Mouse (Mus musculus) 3134 (cell line): ENCODE data around the gene Clps.
A peak's percentile ranks its signal among the peaks of the same experiment; 100 is the strongest.
"Not testable (repeated sequence)": the region's sequence is repeated elsewhere in the genome, so short reads cannot be mapped to it uniquely, and the experiment has no call there.

Source experiments
- DNase-seq: peaks from one replicate; pipeline ENCODE4 v3.0.0-alpha.2; 2011; ENCODE audit warnings: low spot score; ENCODE audit not compliant: insufficient read length; ENCODE audit errors: extremely low read depth

Clps gene

DNA sequence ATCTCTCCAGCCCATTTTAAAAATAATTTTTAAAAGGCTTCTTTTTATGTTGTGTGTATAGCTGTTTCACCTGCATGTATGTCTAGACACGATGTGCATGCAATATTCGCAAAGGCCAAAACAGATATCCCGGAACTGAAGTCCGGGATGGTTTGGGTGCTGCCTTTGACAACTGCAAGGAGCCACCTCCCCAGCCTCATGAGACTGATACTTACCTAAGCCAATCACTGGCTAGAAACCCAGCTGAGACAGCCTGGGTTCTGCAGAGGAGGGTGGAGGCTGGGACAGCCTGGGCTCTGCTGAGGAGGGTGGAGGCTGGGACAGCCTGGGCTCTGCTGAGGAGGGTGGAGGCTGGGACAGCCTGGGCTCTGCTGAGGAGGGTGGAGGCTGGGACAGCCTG lies 6.5 kb downstream of the Clps start:
- DNase-seq, result not testable (repeated sequence)

DNA sequence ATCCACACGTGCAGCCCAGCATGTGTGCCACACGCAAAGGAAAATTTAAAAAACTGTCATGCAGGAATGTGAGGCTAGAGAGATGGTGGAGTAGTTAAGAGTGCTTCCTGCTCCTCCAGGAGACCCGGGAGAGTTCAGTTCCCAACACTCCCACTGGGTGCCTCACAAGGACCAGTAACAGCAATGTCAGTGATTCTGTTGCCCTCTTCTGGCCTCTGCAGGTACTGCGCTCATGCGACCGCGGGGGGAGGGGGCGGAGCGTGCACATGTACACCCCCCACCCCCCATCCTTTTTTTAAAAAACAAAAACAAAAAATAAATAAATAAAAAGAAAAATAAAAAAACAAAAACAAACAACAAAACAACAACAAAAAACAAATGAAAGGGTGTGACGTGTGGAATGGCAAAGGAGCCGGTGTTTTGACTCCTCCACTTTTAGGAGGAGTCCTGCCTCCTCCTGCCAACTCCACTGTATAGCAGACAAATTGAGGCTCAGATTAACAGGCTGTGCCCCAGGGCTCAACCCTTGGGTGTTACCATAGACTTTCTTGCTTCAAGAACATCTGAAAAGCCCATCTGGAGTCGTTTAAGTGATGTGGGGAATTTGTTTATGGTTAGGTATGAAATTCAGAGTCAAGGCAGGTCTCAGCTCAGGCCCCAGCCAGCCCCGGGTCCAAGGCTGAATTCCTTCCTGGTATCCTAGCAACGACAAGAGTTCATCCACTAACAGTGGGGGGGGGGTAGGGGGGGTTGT lies 7.3 kb downstream of the Clps start:
- peak; percentile 82 for DNase-seq

DNA sequence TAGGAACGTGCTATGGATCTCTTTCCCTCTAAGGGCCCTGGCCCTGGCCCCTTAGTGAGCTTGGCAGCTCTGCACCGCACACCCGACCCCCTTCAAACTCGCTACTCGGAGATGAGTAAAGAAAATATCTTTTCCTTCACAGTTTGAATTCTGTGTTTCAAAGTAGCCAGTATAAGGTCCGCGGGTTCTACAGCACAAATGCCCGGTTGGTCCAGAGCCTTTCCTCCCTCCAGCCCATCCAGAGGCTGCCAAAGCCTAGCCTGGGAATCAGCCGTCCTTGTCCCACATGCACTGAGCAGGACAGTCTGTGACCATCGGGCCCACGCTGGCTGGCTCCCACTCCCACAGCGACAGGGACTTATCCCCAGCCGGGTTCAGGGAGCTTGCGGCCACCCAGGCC lies 11.5 kb downstream of the Clps start, which contains the start of gene Clpsl2:
TSS of gene Clpsl2 (plus strand) at position 301 of the 400 bp plus-strand sequence.
- DNase-seq, result no peak

DNA sequence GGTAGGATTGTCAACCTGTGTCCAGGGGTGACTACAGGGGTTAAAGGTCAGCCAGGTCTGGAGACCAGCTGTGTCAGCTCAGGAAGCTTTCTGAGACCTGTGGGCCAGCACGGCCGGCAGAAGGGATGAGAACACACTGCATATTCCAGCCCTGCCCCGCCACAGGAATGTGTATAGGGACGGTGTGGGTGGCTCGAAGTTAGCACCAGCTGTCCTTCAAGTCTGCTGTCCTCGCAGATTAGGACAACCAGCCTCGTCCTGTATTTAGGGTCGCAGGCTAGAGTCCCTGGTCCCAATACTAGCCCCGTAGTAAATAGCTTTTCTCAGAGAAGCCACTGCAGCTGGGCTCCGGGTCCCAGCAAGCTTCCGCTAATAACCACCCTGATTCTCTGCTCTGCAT lies 12.0 kb downstream of the Clps start:
- DNase-seq, result no peak

DNA sequence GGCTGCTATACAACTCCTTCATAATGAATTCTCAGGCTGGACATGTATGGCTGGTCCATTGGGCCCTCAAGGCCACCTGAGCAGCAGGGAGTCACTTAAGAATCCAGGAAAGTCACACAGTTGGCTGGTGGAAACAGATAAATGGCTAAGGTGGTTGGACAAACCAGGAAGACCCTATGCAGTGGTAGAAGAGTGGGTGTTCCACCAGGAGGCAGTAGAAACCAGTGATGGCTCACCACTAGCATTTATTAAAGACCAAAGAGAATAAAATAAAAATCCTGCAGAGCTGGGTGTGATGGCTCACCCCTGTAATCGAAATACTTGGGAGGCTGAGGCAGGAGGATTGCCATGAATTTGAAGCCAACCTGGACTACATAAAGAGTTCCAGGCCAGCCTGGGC lies 13.6 kb downstream of the Clps start:
- no peak for DNase-seq

- no peak for DNase-seq
Measured at GRCm38 (mm10) chr17:28537881-28538280, 22.7 kb downstream of the Clps start.

DNA sequence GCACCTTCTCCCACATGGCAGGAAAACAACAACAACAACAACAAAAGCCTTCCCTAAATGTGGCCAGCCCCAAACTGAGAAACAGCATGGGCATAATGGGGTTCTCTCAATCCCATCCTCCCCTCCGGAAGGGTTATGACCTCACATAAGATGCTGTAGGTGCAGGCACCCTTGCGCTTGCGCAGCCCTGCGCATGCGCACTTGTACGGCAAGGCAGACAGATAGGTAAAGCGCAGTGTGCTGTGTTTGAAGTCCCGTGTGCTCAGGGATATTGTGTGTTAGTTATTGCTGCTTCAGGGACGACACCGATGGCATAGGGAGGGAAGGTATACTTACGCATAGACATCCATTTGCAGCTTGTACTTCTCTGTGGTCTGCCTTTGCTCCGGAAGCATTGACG lies 27.2 kb downstream of the Clps start:
- DNase-seq, result no peak

GRCm38 (mm10) chr17:28532557-28532956 lies 28.0 kb downstream of the Clps start:
- DNase-seq, result no peak

- peak; percentile 45 for DNase-seq
Measured at GRCm38 (mm10) chr17:28531946-28532345, 28.6 kb downstream of the Clps start.

DNA sequence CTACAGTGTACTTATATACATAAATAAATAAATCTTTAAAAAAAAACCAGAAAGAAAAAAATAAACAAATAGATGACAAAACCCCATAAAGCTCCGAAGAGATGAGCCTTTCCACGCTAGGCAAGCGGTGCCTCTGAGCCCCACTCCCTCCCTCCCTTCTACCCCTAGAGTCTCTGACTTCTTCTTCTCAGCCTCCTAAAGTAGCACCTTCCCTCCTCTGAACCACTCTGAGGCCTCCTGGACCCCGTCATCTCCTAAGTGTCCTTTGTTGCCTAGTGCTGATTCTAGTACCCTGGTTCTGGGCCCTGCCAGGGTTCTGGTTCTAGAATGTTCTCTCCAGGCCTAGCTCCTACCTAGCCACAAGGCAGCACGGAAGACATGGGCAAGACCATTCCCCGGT lies 30.1 kb downstream of the Clps start, which contains the start of gene Armc12:
TSS of gene Armc12 (plus strand) at position 301 of the 400 bp plus-strand sequence.
- DNase-seq, result no peak

DNA sequence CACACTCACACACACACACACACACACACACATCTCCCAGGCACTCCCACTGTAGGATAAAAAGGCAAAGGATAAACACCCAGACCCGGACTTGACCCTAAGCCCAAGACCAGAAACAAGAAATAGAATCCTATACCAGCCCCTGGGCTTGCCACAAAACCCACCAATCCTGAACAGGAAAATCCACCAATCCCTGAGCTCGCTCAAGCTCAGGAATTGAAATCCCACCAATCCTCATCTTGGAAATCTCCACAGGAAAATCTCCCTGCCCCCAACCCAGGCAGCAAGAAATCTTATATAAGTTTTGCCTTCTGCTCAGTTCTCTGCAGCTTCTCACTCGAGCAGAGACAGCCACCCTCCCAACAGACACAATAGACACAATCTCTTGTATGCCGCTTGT lies 31.4 kb downstream of the Clps start:
- no peak for DNase-seq

DNA sequence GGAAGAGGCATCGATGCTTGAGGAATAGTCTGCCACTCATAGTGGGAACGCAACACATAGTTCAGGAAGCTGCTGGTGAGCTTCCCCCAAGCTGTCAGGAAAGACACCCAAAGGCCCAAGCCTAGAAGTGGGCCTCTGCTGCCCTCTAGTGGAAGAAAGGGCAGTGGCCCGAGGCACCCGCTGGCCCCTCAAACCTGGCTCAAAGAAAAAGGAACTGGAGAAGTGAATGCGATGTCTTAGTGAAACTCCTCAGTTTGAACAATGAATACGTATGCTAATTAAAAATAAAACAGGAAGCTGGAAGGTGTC lies 32.6 kb downstream of the Clps start:
- DNase-seq, result peak; percentile 53

DNA sequence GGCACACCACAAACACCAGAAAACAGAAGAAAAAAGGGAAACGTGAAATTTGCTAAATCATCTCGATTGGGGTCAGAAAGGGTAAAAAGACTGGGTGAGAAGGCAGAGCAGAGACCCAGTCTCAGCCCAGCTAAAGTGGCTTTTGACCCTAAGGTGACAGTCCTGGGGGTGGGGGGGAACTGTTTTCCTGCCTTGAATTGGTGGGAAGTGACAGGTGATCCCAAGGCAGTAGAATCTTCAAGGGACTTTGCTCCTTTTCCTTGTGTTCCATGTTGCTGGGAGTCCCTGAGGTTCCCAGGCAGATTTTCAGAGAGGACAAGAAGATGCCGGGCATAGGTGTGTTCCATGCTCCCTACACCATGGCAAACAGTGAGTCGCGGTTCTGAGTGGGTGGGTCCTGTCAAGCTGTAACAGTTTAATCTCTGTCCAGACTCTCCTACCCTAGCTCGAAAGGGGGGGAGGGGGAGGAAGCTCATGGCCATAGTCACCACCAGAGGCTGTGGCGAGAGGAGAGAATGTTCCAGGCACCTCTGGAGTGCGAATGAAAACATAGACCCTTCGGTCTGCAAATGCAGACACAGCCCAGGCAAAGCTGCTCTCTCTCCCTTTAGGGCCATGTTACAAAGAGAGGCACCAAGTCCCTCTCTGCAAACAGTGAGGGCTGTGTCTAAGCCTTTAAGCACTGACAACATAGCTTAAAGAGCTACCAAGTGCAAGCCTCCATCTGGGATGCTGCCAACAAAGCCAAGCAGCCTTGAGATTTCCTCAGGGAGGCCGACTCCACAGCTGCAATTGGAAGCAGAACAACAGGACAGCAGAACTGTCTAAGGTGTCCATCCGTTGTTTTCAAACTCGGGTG lies 33.2 kb downstream of the Clps start:
- DNase-seq, result no peak

GRCm38 (mm10) chr17:28524831-28525430 lies 35.6 kb downstream of the Clps start:
- DNase-seq, result no peak

DNA sequence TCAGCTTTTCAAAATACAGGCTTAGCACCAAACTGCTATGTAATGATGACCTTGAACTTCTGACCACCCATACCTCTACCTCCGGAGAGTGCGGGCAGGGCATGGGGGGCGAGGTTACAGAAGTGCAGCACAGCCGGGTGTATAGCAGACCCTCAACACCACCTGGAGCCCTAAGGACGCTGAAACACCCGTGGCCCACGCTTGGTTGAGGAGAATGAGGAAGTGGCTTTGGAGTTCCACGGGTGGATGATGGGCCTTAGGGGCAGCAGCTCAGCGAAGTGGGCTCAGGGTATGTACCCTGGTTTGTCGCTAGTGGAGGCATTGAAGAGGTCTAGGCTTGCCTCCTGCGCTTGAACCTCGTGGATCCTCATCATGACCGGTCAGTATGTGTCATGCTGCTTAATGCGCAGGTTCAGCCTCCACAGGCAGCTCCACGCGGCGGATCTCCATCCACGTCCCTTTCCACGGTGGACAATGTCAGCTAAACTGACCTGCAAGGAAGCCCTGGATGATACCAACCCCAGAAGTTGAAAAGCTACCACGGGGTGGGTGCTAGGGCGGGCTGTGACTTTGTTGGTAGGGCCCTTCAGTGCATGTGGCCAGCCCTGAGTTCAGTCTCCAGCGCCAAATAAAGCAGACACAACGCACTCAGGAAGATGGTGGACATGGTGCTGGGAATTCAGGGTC lies 36.4 kb downstream of the Clps start:
- no peak for DNase-seq

DNA sequence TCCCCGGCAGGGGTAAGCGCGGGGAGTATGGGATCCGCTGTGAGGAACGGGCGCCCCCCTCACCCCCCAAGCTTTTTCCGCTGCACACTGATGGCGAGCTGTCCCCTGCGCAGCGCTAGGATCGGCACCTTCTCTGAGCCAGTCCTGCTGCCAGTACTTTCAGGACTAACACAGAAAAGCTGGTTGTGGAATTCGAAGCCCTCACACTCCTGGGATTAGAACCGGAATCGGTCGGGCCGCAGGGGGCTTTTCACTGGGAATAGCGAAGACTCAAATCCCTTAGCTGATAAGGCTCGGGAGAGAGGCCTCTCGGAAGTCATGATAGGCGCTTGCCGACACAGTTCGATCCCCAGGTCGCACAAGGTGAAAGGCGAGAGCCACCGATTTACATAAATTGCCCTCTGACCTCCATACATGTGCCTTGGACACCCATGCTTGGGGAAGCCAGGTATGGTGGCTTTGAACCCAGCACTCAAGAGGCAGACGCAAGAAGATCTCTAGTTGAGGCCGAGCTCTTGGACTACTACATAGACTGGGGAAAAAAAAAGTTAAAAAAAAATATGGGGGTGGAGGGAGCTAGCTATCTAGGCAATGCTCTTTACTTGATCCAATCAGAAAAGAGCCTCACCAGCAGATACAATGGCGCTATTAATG lies 37.1 kb downstream of the Clps start:
- no peak for DNase-seq

DNA sequence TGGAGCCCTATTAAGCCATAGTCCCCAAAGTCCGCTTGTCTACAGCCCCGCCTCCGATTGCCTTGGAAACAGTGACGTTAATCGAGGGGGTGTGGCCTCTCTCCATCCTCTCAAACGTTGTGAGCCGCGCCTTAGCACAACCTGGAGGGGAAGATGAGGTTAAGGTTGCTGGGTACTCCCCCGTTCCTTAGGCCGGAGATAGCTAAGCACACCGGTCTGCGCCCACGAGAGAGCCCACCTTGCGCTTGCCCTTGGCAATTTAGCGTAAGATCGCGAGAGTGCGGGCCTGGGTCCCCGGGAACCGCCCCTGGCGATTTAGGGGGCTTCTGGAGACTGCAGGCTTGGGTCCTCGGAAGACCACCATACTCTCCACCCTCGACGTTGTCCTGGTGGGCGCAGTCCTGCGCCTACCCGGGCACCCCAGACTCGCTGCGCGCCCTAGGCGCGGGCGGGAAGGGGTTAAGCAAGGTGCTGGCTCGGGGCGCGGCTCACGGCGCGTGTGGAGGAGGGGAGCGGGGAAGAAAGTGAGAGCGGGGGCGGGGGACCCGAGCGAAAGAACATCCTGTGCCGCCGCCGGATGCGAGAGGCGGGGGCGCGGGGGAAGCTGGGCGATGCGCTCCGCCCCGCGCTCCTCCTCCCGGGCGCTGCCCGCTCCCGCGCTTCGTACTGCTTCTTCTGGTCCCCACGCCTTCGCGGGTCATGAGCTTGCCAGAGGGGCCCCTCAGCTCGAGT lies 37.8 kb downstream of the Clps start:
- DNase-seq, result no peak

DNA sequence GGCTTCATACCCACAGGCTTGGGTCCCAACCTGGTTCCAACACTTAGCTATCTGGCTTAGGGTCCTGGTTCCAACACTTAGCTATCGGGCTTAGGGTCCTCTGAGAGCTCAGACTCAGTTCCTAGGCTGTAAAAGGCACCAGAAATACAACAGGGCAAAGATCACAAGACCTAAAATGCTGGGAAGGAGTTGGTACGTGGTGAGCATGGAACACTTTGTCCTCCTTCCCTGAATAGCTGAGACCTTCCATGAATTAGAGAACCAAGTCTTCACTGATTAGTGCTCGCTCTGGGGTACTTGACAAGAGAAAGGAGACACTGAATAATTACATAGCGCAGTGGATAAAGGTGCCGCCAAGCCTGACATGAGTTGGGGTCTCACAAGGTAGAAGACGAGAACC lies 38.6 kb downstream of the Clps start:
- no peak for DNase-seq

DNA sequence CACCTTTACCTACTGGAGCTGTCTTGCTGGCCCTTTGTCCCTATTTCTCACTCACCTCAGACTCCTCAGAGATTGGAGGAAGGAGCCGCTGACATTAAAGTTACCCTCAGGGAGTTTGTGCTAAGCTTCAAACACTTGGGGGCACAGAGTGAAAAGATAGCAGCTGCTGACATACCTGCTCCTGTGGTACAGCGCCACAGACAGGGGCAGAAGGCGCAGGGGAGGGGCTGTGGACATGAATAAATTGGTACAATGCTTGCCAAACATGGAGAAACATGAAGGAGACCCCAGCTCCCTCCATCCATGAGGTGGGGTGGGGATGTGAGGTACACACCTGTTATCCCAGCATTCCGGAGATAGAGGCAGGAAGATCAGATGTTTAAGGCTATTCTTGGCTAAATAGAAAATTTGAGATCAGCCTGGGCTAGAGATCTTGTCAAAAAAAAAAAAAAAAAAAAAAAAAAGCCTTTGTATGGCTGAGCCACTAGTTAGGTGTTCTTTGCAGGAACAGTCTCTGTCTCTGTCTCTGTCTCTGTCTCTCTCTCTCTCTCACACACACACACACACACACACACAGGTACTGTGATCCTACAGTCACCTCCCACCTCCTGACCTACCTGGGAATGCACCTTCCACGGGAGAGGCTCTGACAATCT lies 39.4 kb downstream of the Clps start:
- no peak for DNase-seq
